Mouse (Mus musculus): Measurements from ENCODE around the gene Slc46a2.

GRCm38 (mm10) chr4:59861871-59862270 is 53.0 kb downstream of the Slc46a2 start:
- TF ChIP-seq POLR2A (IDR thresholded peaks at IDR 0.05; ENCODE audit: low read depth, low read length) (no peak), CTCF (IDR thresholded peaks at IDR 0.05; ENCODE audit: extremely low read depth, insufficient read length, insufficient replicate concordance, low read depth, low read length) (no peak)

All from small intestine, adult 2 months (tissue).